In genomic region chr5:142509141-142510060, GRCm38 (mm10) we compare ENCODE assay signal across 10 mouse cellular contexts. TPM values are rescaled to one million over a fixed set of nuclear protein-coding genes. Genes with fewer than 3 reads are reported as not detected.
DNase-seq lines count a peak whose midpoint lies in the region; ATAC-seq lines count a peak whose summit lies in the region.
"Had no signal": no experiment of that assay in that cellular context is flagged by ENCODE, and none has a peak within 500 bp of the region (broad histone marks: within the 10 kb centered on the region; RNA-seq: fewer than 3 reads in every experiment).

No protein-coding gene starts in this region.

- peak overlapping the region; percentile 45 for H3K27ac ChIP-seq in hindbrain, embryonic 12.5 days

- H3K4me3 ChIP-seq in hindbrain, embryonic 12.5 days: no peak overlapping the region

- no peak for ATAC-seq in hindbrain, embryonic 12.5 days (ENCODE audit: low FRiP score)

- H3K9ac ChIP-seq in hindbrain, embryonic 12.5 days: peak overlapping the region; percentile 39; the same call in 1 of the 2 replicates

- 0 out of 2 replicates have a peak, but pooled peaks cover 5% of the 10 kb centered on the region for H3K27me3 ChIP-seq in hindbrain, embryonic 12.5 days

- no peaks in the 10 kb centered on the region for H3K9me3 ChIP-seq in hindbrain, embryonic 12.5 days (replicated peaks)

- peaks cover 13% of the 10 kb centered on the region for H3K4me1 ChIP-seq in hindbrain, embryonic 12.5 days

- 12% methylated on average over 15 of the region's 15 CpGs for WGBS in hindbrain, embryonic 12.5 days

- no peaks in the 10 kb centered on the region for H3K36me3 ChIP-seq in hindbrain, embryonic 12.5 days

- H3K4me2 ChIP-seq in hindbrain, embryonic 12.5 days (replicated peaks): peak overlapping the region; percentile 39

- peak; percentile 89 for DNase-seq in cerebellum, adult 11-12 months
- peak; percentile 76 to 80 for DNase-seq in cerebellum, postnatal 36 days
- peak; percentile 57 for DNase-seq in lung, postnatal 36 days
- no peak for DNase-seq in spleen, adult 12 weeks (ENCODE audit: low spot score)
- no peak for DNase-seq in spleen, postnatal 4 days (ENCODE audit: low spot score in 2 of 2)
- DNase-seq in layer of hippocampus, postnatal 36 days: no peak
- no peak for DNase-seq in ovary, postnatal 14 days (ENCODE audit: low spot score)
- DNase-seq: adrenal gland, adult 2 months; kidney, adult 11 months had no signal

RNA-seq across cellular contexts. Expression of gene Papolb, which starts 20.5 kb away (rescaled TPM):
- 0.32 and 0.36 TPM in 2 replicates for polyA plus RNA-seq in hindbrain, embryonic 12.5 days (2016; fragmentation: Nextera tagmentation; extraction: Ambion mirVana)
- under 1 TPM; 0.72 to 0.76 TPM for total RNA-seq in layer of hippocampus, postnatal 36 days (2021)
- polyA plus RNA-seq: adrenal gland, adult 2 months had no signal

RNA-seq across cellular contexts. Expression of gene Radil, which starts 41.5 kb away (rescaled TPM):
- polyA plus RNA-seq in hindbrain, embryonic 12.5 days (2016; fragmentation: Nextera tagmentation; extraction: Ambion mirVana): 7.5 and 8.5 TPM in 2 replicates
- 10 to 100 TPM; 13.5 to 14.7 TPM for total RNA-seq in layer of hippocampus, postnatal 36 days (2021)

RNA-seq across cellular contexts. Expression of gene Ap5z1, which starts 45.7 kb away (rescaled TPM):
- polyA plus RNA-seq in hindbrain, embryonic 12.5 days (2016; fragmentation: Nextera tagmentation; extraction: Ambion mirVana): 14.9 and 15.6 TPM in 2 replicates
- 10 to 100 TPM; 19.7 to 31.9 TPM for total RNA-seq in layer of hippocampus, postnatal 36 days (2021)

Comparison
In these comparisons a context has a peak if more than half of its experiments do, and no peak if none do; other contexts are left out.
1. DNase-seq: peak in cerebellum, adult 11-12 months (single experiment), cerebellum, postnatal 36 days (2 of 2) and lung, postnatal 36 days (single experiment); none in spleen, adult 12 weeks (single experiment), spleen, postnatal 4 days (0 of 2), layer of hippocampus, postnatal 36 days (0 of 2) and ovary, postnatal 14 days (single experiment).